Mouse (Mus musculus) liver, embryonic 12.5 days (tissue): ENCODE measurements at regions not wholly inside any gene's neighbourhood (a gene's known extent, or its start where the extent isn't known, plus 50 kb on each side); places are given as distances from the start of the nearest gene placed in this dataset.

Experiments
- ATAC-seq: fragments of 200-750 bp; cut with Nextera tagmentation; 2 replicates; pipeline ENCODE4 v1.8.0; 2017; ENCODE audit warnings: moderate number of reproducible peaks, mild to moderate bottlenecking, moderate library complexity
- H3K27ac ChIP-seq: fragments of 300-500 bp; sonication (generic); 2 replicates; pipeline ENCODE4 v1.5.1; 2016; ENCODE audit warnings: mild to moderate bottlenecking
- H3K27me3 ChIP-seq: fragments of 300-500 bp; sonication (generic); replicated peaks from 2 replicates; pipeline ENCODE4 v1.6.1; 2016; ENCODE audit warnings: mild to moderate bottlenecking, moderate library complexity
- H3K36me3 ChIP-seq: fragments of 300-500 bp; sonication (generic); 2 replicates; pipeline ENCODE4 v1.6.1; 2016; ENCODE audit warnings: mild to moderate bottlenecking, moderate library complexity
- H3K4me1 ChIP-seq: fragments of 300-500 bp; sonication (generic); 2 replicates; pipeline ENCODE4 v1.6.1; 2016
- H3K4me2 ChIP-seq: fragments of 300-500 bp; sonication (generic); 2 replicates; pipeline ENCODE4 v1.6.1; 2016; ENCODE audit warnings: mild to moderate bottlenecking, moderate library complexity
- H3K4me3 ChIP-seq: fragments of 300-500 bp; sonication (generic); 2 replicates; pipeline ENCODE4 v1.5.1; 2016; ENCODE audit warnings: mild to moderate bottlenecking, moderate library complexity
- H3K9ac ChIP-seq: fragments of 300-500 bp; sonication (generic); 2 replicates; pipeline ENCODE4 v1.6.1; 2016; ENCODE audit warnings: mild to moderate bottlenecking, moderate library complexity
- H3K9me3 ChIP-seq: fragments of 300-500 bp; sonication (generic); replicated peaks from 2 replicates; pipeline ENCODE4 v1.6.1; 2016; ENCODE audit warnings: mild to moderate bottlenecking, moderate library complexity
- WGBS: fragments of 180-500 bp; shearing (Covaris S2); methylation state at CpG from one replicate; pipeline ENCODE4 v1.1.7; 2016; ENCODE audit not compliant: insufficient replicate concordance; 5-methylcytosine and 5-hydroxymethylcytosine counted together

DNA sequence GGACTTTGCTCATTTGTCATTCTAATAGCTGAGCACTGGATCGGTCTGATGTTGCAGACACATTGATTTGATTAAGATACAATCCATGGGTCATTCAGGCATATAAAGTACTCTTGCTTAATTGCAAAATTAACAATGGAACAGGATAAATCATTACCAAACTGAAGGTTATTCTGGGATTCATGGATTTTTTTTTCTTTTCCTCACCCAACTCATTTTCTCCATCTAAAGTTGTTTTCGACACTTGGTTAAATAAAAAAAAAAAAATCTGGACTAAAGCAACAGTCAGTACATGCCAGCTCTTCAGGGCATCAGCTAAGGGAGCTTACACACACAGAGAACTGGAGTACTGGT, 169.8 kb upstream of the Lpp start:
- H3K27ac ChIP-seq: no peak overlapping the region
- ATAC-seq: no peak
- H3K4me3 ChIP-seq: no peak overlapping the region
- H3K9me3 ChIP-seq: no peaks in the 10 kb centered on the region
- H3K9ac ChIP-seq: no peak overlapping the region
- H3K27me3 ChIP-seq: no peaks in the 10 kb centered on the region
- no peak overlapping the region for H3K4me2 ChIP-seq
- H3K36me3 ChIP-seq: no peaks in the 10 kb centered on the region
- WGBS: 57% methylated on average over 2 of the region's 2 CpGs
- H3K4me1 ChIP-seq: no peaks in the 10 kb centered on the region

- no peak overlapping the region for H3K9ac ChIP-seq
- H3K4me1 ChIP-seq: no peaks in the 10 kb centered on the region
- no peaks in the 10 kb centered on the region for H3K9me3 ChIP-seq
- H3K27ac ChIP-seq: no peak overlapping the region
- no peak overlapping the region for H3K4me3 ChIP-seq
- no peak overlapping the region for H3K4me2 ChIP-seq
- 28% methylated on average over 5 of the region's 5 CpGs for WGBS
- H3K27me3 ChIP-seq: no peaks in the 10 kb centered on the region
- H3K36me3 ChIP-seq: no peaks in the 10 kb centered on the region
- no peak for ATAC-seq
These were observed 170.4 kb upstream of the Lpp start for GRCm38 (mm10) chr16:24222759-24223526.

DNA sequence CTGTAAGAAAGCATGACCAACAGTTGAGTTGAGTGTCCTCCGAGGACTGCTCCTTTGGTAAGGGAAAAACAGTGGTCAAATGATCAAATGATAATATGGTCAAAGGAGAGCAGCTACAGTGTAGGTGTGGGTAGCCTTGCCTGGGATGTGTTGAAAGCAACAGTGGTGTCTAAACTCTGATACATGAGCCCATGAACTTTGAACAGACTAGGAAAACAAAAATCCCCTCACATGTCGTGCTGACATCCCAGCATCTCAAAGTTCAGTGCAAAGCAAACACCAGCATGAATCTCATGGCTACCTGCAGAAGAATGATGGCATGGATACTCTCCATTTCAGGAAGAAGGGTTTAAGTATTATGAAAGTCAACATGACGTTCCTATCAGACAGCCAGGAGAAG, 171.3 kb upstream of the Lpp start:
- Histone ChIP-seq H3K9me3 (no peaks in the 10 kb centered on the region), H3K36me3 (no peaks in the 10 kb centered on the region), H3K4me1 (no peaks in the 10 kb centered on the region), H3K27me3 (no peaks in the 10 kb centered on the region), H3K9ac (no peak overlapping the region), H3K4me2 (no peak overlapping the region), H3K27ac (no peak overlapping the region), H3K4me3 (no peak overlapping the region)
- ATAC-seq: 0 out of 2 replicates have a peak, but pooled peaks have one; percentile 44
- 54% methylated on average over 3 of the region's 3 CpGs for WGBS

DNA sequence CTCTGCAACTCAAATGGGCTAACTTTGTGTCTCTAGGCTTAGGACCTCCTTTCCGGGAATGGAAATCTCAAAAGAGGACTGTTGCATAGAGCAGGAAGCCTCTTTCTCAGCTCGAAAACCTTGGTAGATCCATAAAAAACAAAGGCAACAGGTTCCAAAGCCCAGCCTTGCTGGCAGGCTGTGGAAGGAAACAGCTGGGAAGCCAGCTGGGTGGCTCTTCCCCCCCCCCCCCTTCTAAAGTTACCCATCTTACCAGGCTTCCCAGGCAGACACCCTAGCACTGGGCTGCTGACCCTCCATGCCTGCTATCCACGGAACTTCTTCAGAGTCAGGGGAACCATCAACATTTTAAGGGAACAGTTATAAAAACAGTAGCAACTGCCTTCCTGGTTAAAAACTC, 172.7 kb upstream of the Lpp start:
- no peaks in the 10 kb centered on the region for H3K9me3 ChIP-seq
- no peak overlapping the region for H3K27ac ChIP-seq
- no peak overlapping the region for H3K9ac ChIP-seq
- H3K4me3 ChIP-seq: no peak overlapping the region
- no peaks in the 10 kb centered on the region for H3K36me3 ChIP-seq
- H3K4me1 ChIP-seq: no peaks in the 10 kb centered on the region
- no peak overlapping the region for H3K4me2 ChIP-seq
- no peaks in the 10 kb centered on the region for H3K27me3 ChIP-seq
- ATAC-seq: no peak
- WGBS: 55% methylated on average over 3 of the region's 3 CpGs

- Histone ChIP-seq H3K4me2 (no peak overlapping the region), H3K27me3 (no peaks in the 10 kb centered on the region), H3K9me3 (no peaks in the 10 kb centered on the region), H3K4me1 (no peaks in the 10 kb centered on the region), H3K36me3 (no peaks in the 10 kb centered on the region), H3K9ac (no peak overlapping the region), H3K27ac (no peak overlapping the region), H3K4me3 (no peak overlapping the region)
- ATAC-seq: no peak
- 66% methylated on average over 9 of the region's 9 CpGs for WGBS
These were observed 173.6 kb upstream of the Lpp start for GRCm38 (mm10) chr16:24219691-24220090.

GRCm38 (mm10) chr16:24218850-24219185, 174.5 kb upstream of the Lpp start:
- H3K4me1 ChIP-seq: no peaks in the 10 kb centered on the region
- H3K9me3 ChIP-seq: no peaks in the 10 kb centered on the region
- ATAC-seq: no peak
- no peak overlapping the region for H3K9ac ChIP-seq
- no peak overlapping the region for H3K4me2 ChIP-seq
- H3K4me3 ChIP-seq: no peak overlapping the region
- WGBS: 55% methylated on average over 4 of the region's 4 CpGs
- no peaks in the 10 kb centered on the region for H3K27me3 ChIP-seq
- no peak overlapping the region for H3K27ac ChIP-seq
- no peaks in the 10 kb centered on the region for H3K36me3 ChIP-seq

DNA sequence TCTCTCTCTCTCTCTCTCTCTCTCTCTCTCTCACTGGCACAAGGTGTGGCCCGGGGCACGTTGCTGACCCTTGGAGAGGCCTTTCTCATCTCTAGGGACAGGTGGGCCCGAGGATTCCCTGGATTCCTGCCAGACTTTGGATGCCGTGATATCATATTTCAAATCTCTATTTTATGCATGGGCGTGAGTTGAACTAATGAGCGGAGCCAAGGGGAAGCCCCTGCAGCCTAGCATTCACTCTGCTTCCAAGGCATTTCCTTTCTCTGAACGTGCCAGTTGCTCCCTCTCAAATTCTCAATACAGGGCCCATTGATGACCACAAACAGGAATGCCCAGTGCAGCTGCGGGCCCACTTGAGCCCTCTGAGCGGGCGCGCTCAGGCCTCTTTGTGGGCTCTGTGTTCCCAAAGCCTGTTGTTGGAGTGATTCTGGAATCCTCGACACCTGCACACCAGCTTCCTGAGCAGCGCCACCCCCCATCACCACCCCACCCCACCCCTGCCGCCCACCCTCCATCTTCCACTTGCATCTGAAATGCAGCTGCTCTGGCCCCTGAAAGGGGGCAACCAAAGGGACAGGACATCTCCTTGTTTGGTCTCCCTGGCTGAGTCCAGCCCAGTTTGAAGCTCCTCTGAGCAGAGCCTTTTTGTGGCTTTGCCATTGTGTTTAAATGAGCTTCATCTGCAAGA, 175.0 kb upstream of the Lpp start:
- H3K4me1 ChIP-seq: no peaks in the 10 kb centered on the region
- no peak overlapping the region for H3K4me3 ChIP-seq
- no peaks in the 10 kb centered on the region for H3K36me3 ChIP-seq
- H3K9ac ChIP-seq: no peak overlapping the region
- ATAC-seq: no peak
- H3K4me2 ChIP-seq: no peak overlapping the region
- no peaks in the 10 kb centered on the region for H3K27me3 ChIP-seq
- no peaks in the 10 kb centered on the region for H3K9me3 ChIP-seq
- no peak overlapping the region for H3K27ac ChIP-seq
- 63% methylated on average over 14 of the region's 14 CpGs for WGBS

- no peak for ATAC-seq
- no peaks in the 10 kb centered on the region for H3K36me3 ChIP-seq
- no peaks in the 10 kb centered on the region for H3K4me1 ChIP-seq
- H3K9ac ChIP-seq: no peak overlapping the region
- H3K27me3 ChIP-seq: no peaks in the 10 kb centered on the region
- no peaks in the 10 kb centered on the region for H3K9me3 ChIP-seq
- 75% methylated on average over 5 of the region's 5 CpGs for WGBS
- no peak overlapping the region for H3K27ac ChIP-seq
- no peak overlapping the region for H3K4me2 ChIP-seq
- H3K4me3 ChIP-seq: no peak overlapping the region
These were observed 176.5 kb upstream of the Lpp start for GRCm38 (mm10) chr16:24216828-24217227.

DNA sequence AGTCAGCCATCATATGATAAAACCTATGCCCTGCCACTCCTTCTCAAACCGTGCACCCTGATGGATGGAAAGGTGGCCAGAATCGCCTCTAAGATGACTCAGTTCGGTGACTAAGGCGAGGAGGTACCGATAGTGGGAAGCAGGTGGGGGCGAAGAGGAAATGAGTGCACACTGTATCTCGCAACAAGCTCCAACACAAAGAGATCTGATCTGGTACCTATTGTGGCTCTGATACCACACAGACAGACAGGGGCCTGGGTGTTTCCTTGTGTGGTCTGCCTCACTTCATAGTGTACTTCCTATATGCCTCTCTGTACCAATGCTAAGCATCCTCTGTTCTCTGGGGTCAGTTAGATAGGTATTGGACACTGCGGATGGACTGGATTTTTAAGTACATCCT, 178.0 kb upstream of the Lpp start:
- Histone ChIP-seq H3K4me3 (no peak overlapping the region), H3K27me3 (no peaks in the 10 kb centered on the region), H3K9me3 (no peaks in the 10 kb centered on the region), H3K9ac (no peak overlapping the region), H3K4me1 (no peaks in the 10 kb centered on the region), H3K27ac (no peak overlapping the region), H3K36me3 (no peaks in the 10 kb centered on the region), H3K4me2 (no peak overlapping the region)
- ATAC-seq: no peak
- WGBS: 43% methylated on average over 8 of the region's 8 CpGs

- H3K9ac ChIP-seq: no peak overlapping the region
- no peaks in the 10 kb centered on the region for H3K27me3 ChIP-seq
- no peaks in the 10 kb centered on the region for H3K9me3 ChIP-seq
- H3K4me3 ChIP-seq: no peak overlapping the region
- H3K4me2 ChIP-seq: no peak overlapping the region
- H3K4me1 ChIP-seq: no peaks in the 10 kb centered on the region
- ATAC-seq: no peak
- no peaks in the 10 kb centered on the region for H3K36me3 ChIP-seq
- H3K27ac ChIP-seq: no peak overlapping the region
- 79% methylated on average over 3 of the region's 3 CpGs for WGBS
These were observed 179.7 kb upstream of the Lpp start for GRCm38 (mm10) chr16:24213577-24213976.

DNA sequence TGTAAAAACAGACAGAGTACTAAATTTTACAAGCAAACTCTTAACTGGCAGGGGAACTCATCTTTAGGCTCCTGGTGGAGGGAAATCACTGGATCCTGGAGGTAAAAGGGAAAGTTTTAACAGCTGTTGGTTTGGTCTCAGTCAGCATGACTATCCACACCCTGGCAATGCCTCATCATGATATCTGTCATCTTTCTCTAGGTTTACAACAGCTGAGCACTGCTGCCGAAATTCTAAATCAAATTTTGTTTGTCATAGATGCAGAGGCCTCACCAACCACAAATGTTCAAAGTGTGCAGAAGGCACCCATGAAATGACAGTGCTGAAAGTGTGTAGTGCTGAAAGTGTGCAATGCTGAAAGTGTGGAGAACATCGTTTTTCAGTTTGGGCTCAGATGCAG, 180.6 kb upstream of the Lpp start:
- Histone ChIP-seq H3K9me3 (no peaks in the 10 kb centered on the region), H3K4me3 (no peak overlapping the region), H3K4me1 (no peaks in the 10 kb centered on the region), H3K4me2 (no peak overlapping the region), H3K9ac (no peak overlapping the region), H3K27ac (no peak overlapping the region), H3K36me3 (no peaks in the 10 kb centered on the region), H3K27me3 (no peaks in the 10 kb centered on the region)
- ATAC-seq: no peak
- 53% methylated on average over 2 of the region's 2 CpGs for WGBS

GRCm38 (mm10) chr16:24211588-24211987, 181.7 kb upstream of the Lpp start:
- H3K4me1 ChIP-seq: no peaks in the 10 kb centered on the region; the same call in 1 of the 2 replicates
- H3K27me3 ChIP-seq: no peaks in the 10 kb centered on the region
- ATAC-seq: no peak
- H3K36me3 ChIP-seq: no peaks in the 10 kb centered on the region
- H3K4me3 ChIP-seq: no peak overlapping the region
- H3K27ac ChIP-seq: no peak overlapping the region
- no peaks in the 10 kb centered on the region for H3K9me3 ChIP-seq
- no peak overlapping the region for H3K4me2 ChIP-seq
- 65% methylated on average over 1 of the region's 1 CpGs for WGBS
- H3K9ac ChIP-seq: no peak overlapping the region

DNA sequence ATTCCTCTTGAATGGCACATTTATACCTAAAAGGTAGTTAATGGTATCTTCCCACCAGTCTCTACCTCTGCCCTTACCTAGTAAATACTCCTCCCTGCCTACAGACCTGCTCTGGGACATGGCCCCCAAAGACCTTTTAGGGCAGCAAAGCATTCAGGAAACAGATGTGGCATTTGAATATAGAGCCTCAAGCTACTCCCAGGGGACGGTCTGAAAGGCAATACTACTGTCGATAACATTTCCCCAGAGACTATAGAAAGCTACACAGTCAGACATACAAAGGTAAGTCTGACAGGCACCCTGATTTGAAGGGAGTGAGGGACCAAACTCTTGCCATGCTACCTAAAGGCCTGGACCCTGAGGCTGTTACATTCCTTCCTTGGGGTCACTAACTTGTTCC, 184.4 kb upstream of the Lpp start:
- H3K27ac ChIP-seq: no peak overlapping the region
- H3K36me3 ChIP-seq: no peaks in the 10 kb centered on the region
- ATAC-seq: no peak
- no peak overlapping the region for H3K9ac ChIP-seq
- no peak overlapping the region for H3K4me2 ChIP-seq
- H3K9me3 ChIP-seq: no peaks in the 10 kb centered on the region
- H3K4me3 ChIP-seq: no peak overlapping the region
- H3K4me1 ChIP-seq: no peaks in the 10 kb centered on the region; the same call in 1 of the 2 replicates
- WGBS: 62% methylated on average over 2 of the region's 2 CpGs
- H3K27me3 ChIP-seq: no peaks in the 10 kb centered on the region
